Mouse (Mus musculus) cerebellum, adult 11 months (tissue): Measurements from ENCODE around the gene Ica1.

Experiments
- DNase-seq: peaks from one replicate; pipeline ENCODE4 v3.0.0; 2022

Ica1 gene

GRCm38 (mm10) chr6:8778296-8778649 is at the start of gene Ica1:
Gene Ica1 (minus strand): TSS chr6:8778488.
- DNase-seq, result no peak

- no peak for DNase-seq
Measured at GRCm38 (mm10) chr6:8819866-8820265, 41.6 kb upstream of the Ica1 start.

- no peak for DNase-seq
Measured at GRCm38 (mm10) chr6:8814332-8815002, 36.2 kb upstream of the Ica1 start.

- DNase-seq, result no peak
Measured at GRCm38 (mm10) chr6:8802561-8803150, 24.4 kb upstream of the Ica1 start.

- no peak for DNase-seq
Measured at GRCm38 (mm10) chr6:8792385-8792784, 14.1 kb upstream of the Ica1 start.

GRCm38 (mm10) chr6:8791781-8792180 is 13.5 kb upstream of the Ica1 start:
- no peak for DNase-seq

GRCm38 (mm10) chr6:8780618-8781017 is 2.3 kb upstream of the Ica1 start:
- DNase-seq, result no peak

- DNase-seq, result peak; percentile 68
Measured at GRCm38 (mm10) chr6:8777411-8778295, 635 bp downstream of the Ica1 start.

GRCm38 (mm10) chr6:8771539-8771938 is 6.7 kb downstream of the Ica1 start:
- DNase-seq, result no peak

- DNase-seq, result no peak
Measured at GRCm38 (mm10) chr6:8770341-8770740, 7.9 kb downstream of the Ica1 start.

GRCm38 (mm10) chr6:8769803-8770202 is 8.5 kb downstream of the Ica1 start:
- DNase-seq, result no peak

- DNase-seq, result no peak
Measured at GRCm38 (mm10) chr6:8766652-8767051, 11.6 kb downstream of the Ica1 start.

GRCm38 (mm10) chr6:8765801-8766200 is 12.5 kb downstream of the Ica1 start:
- DNase-seq, result no peak

GRCm38 (mm10) chr6:8765064-8765463 is 13.2 kb downstream of the Ica1 start:
- no peak for DNase-seq

GRCm38 (mm10) chr6:8760708-8761294 is 17.5 kb downstream of the Ica1 start:
- no peak for DNase-seq

- no peak for DNase-seq
Measured at GRCm38 (mm10) chr6:8759901-8760300, 18.4 kb downstream of the Ica1 start.

- DNase-seq, result no peak
Measured at GRCm38 (mm10) chr6:8755760-8756276, 22.5 kb downstream of the Ica1 start.

- DNase-seq, result no peak
Measured at GRCm38 (mm10) chr6:8754486-8754885, 23.8 kb downstream of the Ica1 start.

- DNase-seq, result no peak
Measured at GRCm38 (mm10) chr6:8753723-8754036, 24.6 kb downstream of the Ica1 start.

GRCm38 (mm10) chr6:8752984-8753722 is 25.1 kb downstream of the Ica1 start:
- no peak for DNase-seq

- no peak for DNase-seq
Measured at GRCm38 (mm10) chr6:8744886-8745285, 33.4 kb downstream of the Ica1 start.

GRCm38 (mm10) chr6:8744273-8744785 is 34.0 kb downstream of the Ica1 start:
- no peak for DNase-seq

GRCm38 (mm10) chr6:8742449-8742848 is 35.8 kb downstream of the Ica1 start:
- no peak for DNase-seq
